Mouse (Mus musculus): ENCODE data around the gene Hmbs.

Hmbs gene

DNA sequence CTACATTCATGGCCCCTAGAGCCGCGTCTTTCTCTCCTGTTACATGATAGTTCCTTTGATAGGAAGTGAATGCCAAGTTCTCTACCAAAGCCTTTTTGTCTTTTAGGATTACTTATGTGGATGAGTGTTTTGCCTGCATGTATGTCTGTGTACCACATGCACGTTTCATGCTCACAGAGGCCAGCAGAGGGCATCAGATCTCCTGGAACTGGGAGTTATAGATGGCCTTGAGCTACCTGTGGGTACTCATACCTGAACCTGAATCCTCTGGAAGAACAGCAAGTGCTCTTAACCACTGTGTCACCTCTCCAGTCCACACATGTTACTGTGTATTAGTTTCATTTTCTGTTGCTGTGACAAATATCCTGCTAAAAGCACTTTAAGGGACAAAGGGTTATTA, 51.5 kb downstream of the Hmbs start:
- CTCF ChIA-PET, result interaction anchor here (1.1 kb wide), 1 partner anchor 69 kb away, joined by 3 read pairs; the partner anchor contains the start of gene Vps11

DNA sequence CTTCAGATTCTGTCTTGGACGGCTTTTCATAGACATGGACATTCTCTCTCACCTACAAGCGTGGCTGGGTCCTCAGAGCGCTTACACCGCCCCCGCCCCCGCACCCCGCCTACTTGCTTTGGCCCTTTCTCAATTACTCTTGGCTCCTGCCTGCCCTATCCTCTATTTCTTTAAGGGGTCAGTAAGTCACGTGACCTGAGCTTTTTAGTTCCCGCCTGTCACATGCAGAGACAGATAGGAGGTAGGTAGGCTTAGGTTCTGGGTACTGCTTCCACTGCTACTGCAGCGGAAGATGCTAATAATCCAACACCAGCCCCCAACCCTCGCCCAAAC, 55.1 kb downstream of the Hmbs start:
- CTCF ChIA-PET, result no interaction called here

DNA sequence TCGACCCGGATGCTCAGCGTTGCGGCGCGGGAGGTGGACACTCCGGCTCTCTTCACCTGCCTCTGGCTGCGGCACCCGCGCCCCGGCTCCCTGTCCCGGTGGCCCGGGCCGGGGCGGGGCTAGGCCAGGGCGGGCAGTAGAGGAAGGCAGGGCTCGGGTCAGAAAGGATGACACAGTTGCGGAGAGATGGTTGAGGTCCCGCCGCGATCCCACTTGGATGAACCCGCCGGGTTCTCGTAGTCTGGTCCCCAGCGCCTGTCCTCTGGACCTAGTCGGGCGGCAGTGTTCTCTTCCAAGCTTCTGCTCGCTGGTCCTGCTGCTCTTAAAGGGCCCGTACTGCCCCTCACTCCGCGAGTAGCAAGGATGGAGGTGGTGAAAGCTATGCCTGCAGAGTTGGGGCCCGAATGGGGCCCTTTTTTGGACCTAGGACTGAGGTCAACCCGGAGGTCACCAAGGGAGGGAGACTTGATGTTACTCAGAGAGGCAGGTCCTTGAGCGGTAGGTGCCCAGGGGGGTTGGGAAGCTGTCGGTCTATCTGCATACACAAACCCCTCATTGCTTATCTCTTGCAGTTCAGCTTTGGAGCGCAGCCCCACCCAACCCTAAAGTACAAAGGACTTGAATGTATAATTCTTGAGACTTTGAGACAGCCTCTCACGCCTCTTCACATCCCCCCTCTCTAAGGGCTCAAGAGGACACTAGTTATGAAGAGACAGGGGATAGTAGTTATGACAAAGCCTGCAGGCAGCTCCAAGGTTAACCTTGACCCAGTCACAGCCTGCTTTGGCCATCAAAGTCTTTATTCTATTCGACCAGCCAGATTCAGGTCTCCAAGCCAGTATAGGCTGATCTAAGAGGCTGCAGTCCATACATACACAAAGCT, 55.7 kb downstream of the Hmbs start, which contains the start of gene Abcg4:
Gene Abcg4, minus strand, starts transcription at position 540 of the 883 bp plus-strand sequence.
- CTCF ChIA-PET, result interaction anchor here (0.6 to 1.2 kb wide), 2 partner anchors 38 to 44 kb away, joined by 3 to 4 read pairs; partner anchors contain the start of gene Dpagt1

DNA sequence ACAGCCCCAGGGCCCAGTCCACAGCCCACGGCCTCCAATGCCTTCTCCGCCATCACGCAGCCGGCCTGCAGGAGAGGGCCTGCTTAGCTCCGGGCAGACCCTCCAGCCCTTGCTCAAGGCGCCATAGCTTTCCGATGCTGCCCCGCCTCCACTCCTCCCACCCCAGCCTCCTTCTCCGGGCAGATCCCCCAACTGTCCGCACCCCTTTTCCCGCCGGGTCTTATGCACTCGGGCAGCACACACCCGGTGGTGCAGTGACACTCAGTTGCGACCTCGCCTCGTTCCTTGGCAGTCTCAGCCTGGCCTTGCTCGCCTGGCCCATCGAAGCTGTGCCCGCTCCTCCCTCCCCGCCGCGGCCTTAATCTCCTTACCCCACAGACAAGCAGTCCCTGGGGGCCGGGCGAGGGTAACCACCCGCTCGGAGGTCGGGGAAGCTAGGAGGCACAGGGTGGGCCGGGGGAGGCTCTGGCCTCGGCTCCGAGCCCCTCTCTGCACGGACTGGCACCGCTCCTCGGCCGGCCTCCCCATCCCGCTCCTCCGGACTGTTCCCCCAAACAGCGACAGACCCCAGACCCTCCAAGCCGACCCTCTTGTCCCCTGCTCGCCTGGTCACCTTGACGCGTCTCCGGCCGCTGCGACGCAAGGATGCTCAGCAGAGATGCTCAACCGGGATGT, 56.5 kb downstream of the Hmbs start:
- CTCF ChIA-PET, result interaction anchor here (0.7 to 1.2 kb wide), 2 partner anchors 39 to 142 kb away, joined by 4 to 8 read pairs; partner anchors contain the start of gene Dpagt1

DNA sequence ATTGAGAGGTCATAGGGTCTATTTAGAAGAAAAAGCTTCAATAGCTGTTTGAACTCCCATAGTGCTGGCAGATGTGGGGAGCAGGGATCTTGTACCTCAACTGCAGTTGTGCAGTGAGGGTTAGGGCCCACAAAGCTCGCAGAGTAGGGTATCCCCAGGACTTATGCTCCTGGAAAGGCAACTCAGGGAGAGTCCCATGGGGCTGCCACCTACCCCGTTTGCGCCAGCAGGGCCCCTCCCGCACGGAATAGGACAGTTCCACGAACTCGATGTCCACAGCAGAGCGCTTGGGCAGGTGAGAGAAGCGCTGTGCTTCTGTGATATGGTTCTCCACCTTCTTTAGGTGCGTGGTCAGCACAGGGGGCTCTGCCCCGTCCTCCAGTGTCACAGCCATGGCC, 57.0 kb downstream of the Hmbs start:
- CTCF ChIA-PET, result interaction anchor here (0.7 to 1.2 kb wide), 2 partner anchors 39 to 141 kb away, joined by 4 to 8 read pairs; partner anchors contain the start of gene Dpagt1

Data from spleen, embryonic (tissue).